Mouse (Mus musculus) embryo, embryonic 11.5 days (tissue): ENCODE measurements around the gene Cited2.

Experiments used
- DNase-seq: peaks from one replicate; pipeline ENCODE4 v3.0.0-alpha.2; 2012; ENCODE audit warnings: low read depth, low spot score

The Cited2 gene

GRCm38 (mm10) chr10:17722653-17723410 lies at the start of gene Cited2:
Gene Cited2, plus strand, starts transcription at chr10:17723218.
- DNase-seq: peak; percentile 90

DNA sequence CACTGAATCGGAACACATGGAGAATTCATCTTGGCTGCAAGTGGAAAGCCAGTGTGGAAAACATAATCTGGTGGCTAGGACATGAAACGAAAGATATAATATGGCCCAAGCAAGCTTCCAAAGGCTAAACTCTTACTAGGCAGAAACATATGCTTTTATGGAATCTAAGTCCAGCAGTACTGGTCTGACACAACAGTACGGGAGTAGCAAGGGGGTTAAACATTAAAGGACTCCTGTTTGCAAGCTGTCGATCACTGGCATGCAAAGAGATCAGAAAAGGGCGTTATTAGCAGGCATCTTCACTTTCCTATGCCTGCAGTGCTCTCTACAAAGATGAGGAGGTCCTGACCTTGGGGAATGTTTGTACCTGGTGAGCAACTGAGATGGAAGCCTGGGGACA lies 48.6 kb upstream of the Cited2 start:
- no peak for DNase-seq

GRCm38 (mm10) chr10:17674869-17675268 lies 48.1 kb upstream of the Cited2 start:
- DNase-seq: no peak

DNA sequence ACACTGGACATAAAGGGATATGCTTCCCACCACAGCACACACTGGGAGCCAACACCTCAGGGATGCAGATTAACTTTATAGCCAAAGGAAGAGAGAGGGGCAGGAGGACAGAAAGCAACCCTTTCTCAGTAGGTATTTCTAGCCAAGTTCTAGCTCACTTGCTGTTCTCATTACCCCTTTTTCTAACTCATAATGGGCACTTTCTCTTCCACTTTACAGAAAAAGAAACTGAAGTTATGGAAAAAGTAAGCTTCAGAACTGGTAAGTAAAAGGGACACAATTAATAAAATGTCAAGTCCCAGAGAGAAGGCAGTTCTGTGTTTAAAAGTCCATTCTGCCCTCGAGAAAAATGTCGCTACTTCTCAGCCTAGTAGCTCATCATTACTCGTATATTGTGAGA lies 46.6 kb upstream of the Cited2 start:
- DNase-seq: no peak

DNA sequence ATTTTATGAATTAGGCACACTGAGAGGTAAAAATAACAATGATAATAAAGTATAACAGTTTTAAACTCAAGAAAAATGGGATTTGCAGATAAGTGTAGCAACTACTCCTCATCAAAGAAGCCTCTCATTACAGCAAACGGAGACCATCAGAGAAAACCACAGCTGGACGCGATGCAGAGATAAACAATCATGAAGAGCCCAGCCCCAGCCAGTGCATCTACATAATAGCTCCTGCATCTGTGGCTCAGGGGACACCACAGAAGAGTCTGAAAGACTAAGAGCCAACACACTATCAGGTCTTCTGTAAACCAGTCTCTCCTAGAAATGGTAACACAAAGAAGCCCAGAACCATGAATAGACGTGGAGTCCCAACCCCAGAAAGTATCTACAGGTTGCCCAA lies 45.7 kb upstream of the Cited2 start:
- DNase-seq: no peak

DNA sequence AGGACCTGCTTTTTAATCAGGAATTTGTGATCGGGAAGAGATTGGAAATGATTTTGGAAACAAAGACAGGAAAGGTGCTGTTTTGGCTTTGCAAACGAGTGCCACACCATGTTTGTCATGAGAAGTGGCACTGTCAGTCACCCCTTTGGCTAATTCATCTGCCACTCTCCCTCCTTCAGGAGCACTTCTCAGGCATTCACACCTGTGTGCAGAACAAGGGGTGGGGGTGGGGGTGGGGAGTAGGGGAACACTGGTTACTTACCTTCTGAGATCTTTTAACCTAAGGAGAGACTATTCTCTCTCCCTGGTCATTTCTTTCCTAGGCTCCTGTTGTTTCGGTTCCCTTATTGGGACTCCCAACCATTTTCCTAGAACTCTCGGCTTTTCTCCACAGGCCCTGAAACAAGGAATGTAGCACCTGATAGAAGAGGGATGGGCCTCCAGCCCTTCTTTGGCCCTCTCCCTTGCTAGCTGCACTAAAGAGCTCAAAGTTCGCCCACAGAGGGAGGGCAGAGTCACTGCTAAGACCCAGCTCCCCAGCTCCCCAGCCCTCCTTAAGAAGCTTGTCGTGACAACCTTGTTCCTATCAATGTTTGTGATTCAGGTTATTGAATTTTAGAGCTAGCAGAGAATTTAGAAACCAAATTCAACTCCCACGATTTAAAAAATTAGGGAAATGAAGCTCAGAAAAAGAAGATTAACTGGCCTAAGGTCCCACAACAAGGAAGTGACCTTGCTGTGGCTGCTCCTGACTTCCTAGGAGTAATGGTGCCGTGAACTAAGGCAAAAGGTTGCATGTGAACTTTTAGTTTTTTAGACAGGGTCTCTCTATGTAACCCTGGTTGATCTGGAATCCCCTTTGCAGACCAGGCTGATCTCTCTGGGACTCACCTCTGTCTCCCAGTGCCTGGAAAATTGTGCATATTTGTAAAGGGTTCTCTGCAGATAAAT lies 42.3 kb upstream of the Cited2 start:
- no peak for DNase-seq

GRCm38 (mm10) chr10:17681386-17681785 lies 41.6 kb upstream of the Cited2 start:
- no peak for DNase-seq

DNA sequence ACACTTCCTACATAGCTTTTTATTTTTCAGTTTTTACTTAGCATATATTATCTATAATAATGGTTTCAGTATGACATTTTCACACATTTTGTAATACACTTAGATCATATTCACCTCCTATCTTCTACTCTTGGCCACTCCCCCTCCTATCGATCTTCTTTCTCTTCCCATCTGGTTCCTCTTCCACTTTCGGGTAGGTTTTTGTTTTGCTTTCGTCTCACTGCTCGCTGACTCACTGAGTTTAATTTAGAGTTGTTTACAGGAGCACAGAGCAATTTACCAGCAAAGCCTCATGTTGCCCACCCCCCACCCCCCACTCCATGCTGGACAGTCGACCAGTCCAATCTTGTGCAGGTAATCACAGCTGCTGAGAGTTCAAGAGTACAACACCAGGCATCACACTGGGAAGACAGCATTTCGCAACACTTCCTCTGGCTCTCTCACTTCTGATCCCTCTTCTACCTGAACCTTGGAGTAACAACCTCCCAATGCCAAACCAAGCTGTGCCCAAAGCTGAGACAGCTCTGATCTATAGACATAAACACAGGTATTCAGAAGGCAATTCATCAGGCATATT lies 39.1 kb upstream of the Cited2 start:
- DNase-seq: no peak

DNA sequence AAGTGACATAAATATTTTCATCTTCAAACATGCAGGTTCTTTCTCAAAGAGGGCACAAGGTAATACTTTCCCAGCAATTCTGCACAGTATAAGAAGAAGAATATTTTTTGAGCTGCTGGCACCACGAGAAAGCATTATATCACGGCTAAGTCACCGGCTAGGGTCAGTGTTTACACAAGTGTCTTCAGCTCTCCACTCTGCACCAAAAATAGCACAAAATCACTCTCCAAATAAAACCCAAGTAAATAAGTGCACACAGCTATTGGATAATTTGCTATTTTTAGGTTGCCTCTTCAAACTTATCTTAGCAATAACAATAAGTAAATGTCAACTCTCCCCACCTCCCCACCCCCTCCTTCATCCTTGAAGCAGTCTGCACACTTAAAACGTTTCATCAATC lies 33.2 kb upstream of the Cited2 start:
- DNase-seq: no peak

GRCm38 (mm10) chr10:17691709-17692108 lies 31.3 kb upstream of the Cited2 start:
- no peak for DNase-seq

DNA sequence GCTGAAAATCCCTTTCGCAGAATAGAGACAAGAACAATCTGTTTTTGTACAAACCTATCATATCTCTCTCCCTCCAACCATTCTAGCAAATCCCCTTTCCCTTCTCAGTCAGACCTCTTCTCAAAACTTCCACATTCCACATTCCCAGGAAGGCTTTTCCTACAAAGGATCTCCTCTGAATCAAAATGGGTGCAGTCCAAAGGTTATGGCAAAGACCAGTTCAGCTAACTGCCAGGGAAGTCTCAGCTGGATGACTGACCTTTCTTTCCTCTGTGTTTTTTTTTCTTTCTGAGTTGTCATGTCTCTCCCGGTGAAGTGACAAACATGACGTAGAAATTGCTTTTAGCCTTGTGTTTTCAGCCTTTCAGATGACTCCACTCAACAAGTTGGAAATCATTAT lies 27.2 kb upstream of the Cited2 start:
- DNase-seq: no peak

DNA sequence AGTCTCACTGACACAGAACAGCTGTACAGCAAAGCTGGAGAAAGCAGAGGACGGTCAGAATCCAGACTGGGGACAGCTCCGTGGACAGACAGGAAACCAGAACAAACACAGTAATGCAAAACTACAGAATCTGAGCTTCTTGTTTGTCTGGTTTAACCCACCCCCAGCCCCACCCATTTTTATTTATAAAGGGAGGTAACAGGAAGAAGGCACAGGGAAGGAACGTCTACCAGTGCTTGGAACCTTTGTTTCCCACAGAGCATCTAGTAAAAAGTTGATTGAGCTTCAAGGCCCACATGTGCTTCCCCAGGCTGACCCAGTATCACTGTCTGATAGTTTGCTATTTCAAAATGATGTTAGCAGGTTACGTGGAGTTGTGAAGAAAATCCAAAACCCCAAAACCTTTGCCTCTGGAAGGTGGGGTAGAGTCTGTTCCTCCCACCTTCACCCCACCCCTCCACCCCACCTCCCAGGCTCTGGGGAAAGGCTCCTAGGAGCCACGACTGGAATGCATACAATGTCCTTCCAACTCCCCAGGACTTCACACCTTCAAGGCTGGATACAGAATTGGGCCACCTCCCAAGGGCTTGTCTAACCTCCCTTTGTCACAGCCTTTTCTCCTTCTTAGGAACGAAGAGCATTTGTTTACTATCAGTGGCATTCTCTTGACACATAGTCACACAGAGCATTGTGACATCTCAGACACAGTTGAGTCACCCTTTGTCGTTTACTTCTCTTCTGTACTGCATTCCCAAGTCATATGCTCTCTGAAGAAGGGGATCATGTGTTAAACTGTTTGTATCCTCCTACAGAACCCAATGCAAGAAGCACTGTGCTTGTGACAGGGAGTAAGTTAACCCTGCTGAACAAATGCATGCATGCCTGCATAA lies 25.4 kb upstream of the Cited2 start:
- no peak for DNase-seq

GRCm38 (mm10) chr10:17705466-17705973 lies 17.5 kb upstream of the Cited2 start:
- DNase-seq: no peak

- no peak for DNase-seq
Measured at GRCm38 (mm10) chr10:17710753-17711152, 12.3 kb upstream of the Cited2 start.

- no peak for DNase-seq
Measured at GRCm38 (mm10) chr10:17719009-17719570, 3.9 kb upstream of the Cited2 start.

DNA sequence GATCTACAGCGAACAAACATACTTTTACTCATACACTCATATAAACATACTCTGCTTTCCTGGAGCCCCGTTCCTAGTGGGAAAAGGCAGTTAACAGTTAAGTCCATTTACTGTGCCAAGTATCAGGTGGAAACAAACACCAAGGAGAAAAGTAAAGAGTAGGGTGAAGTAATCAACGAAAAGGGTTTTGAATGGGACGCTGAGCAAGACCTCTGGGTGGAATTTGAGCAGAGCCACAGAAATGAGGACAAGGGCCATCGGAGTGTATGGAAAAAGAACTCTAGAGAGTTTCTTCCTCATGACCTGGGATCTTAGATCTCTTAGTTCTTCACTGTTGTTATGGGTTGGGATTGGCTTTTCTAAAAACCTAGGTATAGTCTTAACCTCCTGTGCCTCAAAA lies 3.4 kb upstream of the Cited2 start:
- no peak for DNase-seq

- no peak for DNase-seq
Measured at GRCm38 (mm10) chr10:17720891-17721601, 2.0 kb upstream of the Cited2 start.

DNA sequence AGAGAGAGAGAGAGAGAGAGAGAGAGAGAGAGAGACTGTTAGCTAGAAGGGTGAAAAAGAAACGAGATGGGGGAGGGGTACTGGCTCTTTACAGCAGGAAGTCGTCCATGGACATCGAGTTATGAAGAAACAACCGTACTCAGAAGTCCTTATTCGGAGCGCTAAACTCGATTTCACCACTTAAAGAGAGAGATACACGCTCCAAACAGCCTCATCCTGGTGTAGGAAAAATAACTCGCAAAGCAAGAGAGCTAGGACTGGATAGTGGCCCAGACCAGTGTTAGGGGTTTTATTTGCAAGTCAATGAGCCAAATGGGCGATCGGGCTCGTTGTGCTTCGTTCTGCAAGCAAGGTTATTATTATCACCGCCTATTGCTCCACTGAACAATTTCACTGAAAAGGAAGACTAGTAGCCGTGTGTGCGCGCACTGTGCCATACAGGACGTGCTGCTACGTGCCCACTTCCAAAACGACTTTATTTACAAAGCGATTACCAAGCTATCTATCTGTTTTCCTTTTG lies 1.4 kb upstream of the Cited2 start:
- DNase-seq: no peak

DNA sequence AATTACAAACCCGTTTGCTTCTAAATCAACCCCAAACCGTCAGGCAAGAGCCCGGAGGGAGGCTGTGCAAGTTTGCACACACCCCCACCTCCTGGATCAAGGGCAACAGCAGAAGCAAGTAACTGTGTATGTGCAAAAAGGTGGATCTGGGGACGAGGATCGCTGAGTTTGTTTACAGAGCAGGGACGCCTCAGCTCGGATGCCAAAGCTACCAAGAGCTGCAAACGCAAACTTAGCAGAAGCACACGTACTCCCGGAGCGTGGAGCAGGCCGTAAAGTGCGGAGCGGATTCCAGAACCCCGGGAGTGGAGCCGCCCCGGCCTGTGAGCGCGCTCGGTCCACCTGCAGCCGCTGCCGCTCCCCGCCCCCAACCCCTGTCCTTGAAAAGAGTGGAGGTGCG lies 860 bp upstream of the Cited2 start:
- DNase-seq: peak; percentile 86

GRCm38 (mm10) chr10:17723421-17723841 lies 413 bp downstream of the Cited2 start:
- no peak for DNase-seq
